Mouse (Mus musculus): ENCODE measurements at regions not wholly inside any gene's neighbourhood (a gene's known extent, or its start where the extent isn't known, plus 50 kb on each side); places are given as distances from the start of the nearest gene placed in this dataset.
"Not testable (repeated sequence)": the region's sequence is repeated elsewhere in the genome, so short reads cannot be mapped to it uniquely, and the experiment has no call there.

DNA sequence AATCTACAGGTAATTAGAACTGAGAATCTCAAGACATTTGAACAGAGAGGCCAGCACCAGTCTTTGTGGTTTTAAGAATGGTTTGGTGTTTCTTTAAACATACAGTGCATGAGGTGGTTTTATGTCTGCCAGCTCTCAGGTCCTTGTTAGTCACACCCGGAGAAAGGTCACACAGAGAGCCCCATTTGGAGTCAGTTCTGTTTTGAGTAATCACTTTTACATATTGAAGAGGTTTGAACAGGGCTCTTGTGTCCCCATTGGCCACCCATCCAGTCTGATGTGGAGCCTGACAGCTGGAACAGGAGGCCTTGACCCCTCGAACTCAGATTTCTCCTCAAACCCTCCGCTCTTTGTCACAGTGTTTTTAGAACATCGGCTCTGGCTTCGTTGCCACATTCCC, 231.4 kb downstream of the Pten start:
- H3K4me3 ChIP-seq (ENCODE audit: insufficient read depth, low read length) = no peak overlapping the region
- no peaks in the 10 kb centered on the region for H3K4me1 ChIP-seq (ENCODE audit: control insufficient read depth, insufficient read depth, low read length)
- TF ChIP-seq POLR2A (IDR thresholded peaks at IDR 0.05; ENCODE audit: low read depth, low read length) = no peak
- no peak for TF ChIP-seq CTCF (IDR thresholded peaks at IDR 0.05; ENCODE audit: borderline replicate concordance, insufficient read depth, low read length)
- peak overlapping the region; percentile 48; the same call in 1 of the 2 replicates for H3K27ac ChIP-seq (ENCODE audit: insufficient read depth, low read length)

- H3K27ac ChIP-seq (ENCODE audit: insufficient read depth, low read length) = no peak overlapping the region
- H3K4me3 ChIP-seq (ENCODE audit: insufficient read depth, low read length) = no peak overlapping the region
- TF ChIP-seq POLR2A (IDR thresholded peaks at IDR 0.05; ENCODE audit: low read depth, low read length) = no peak
- TF ChIP-seq CTCF (IDR thresholded peaks at IDR 0.05; ENCODE audit: borderline replicate concordance, insufficient read depth, low read length) = no peak
These were observed 232.0 kb downstream of the Pten start for GRCm38 (mm10) chr19:32989346-32989745.

DNA sequence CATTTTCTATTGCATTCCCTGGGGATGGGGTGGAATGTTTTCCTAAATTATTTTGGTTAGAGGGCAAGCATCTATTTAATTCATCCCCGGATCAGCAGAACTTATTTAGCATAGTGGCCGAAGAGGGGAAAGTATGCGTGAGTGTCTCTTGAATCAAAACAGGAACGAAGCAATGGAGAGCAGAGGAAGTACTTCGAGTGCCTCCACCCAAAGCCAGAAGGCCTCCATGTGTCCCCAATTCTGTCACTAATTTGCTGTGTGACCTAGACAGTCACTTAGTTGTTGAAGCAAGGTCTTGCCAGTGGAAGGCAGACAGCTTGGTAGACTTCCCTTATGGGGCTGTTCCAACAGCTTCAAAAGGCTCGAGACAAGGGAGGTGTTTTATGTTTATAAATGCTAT, 233.3 kb downstream of the Pten start:
- Histone ChIP-seq H3K4me3 (ENCODE audit: insufficient read depth, low read length) (no peak overlapping the region), H3K27ac (ENCODE audit: insufficient read depth, low read length) (no peak overlapping the region), H3K4me1 (ENCODE audit: control insufficient read depth, insufficient read depth, low read length) (no peaks in the 10 kb centered on the region)
- TF ChIP-seq POLR2A (IDR thresholded peaks at IDR 0.05; ENCODE audit: low read depth, low read length) = no peak

More at GRCm38 (mm10) chr19:32989346-32989745, 232.0 kb downstream of the Pten start:
- no peaks in the 10 kb centered on the region for H3K4me1 ChIP-seq (ENCODE audit: control insufficient read depth, insufficient read depth, low read length)

GRCm38 (mm10) chr19:32998576-32999170, 241.4 kb downstream of the Pten start:
- Histone ChIP-seq H3K4me3 (ENCODE audit: insufficient read depth, low read length) (no peak overlapping the region), H3K4me1 (ENCODE audit: control insufficient read depth, insufficient read depth, low read length) (no peaks in the 10 kb centered on the region), H3K27ac (ENCODE audit: insufficient read depth, low read length) (no peak overlapping the region)
- no peak for TF ChIP-seq POLR2A (IDR thresholded peaks at IDR 0.05; ENCODE audit: low read depth, low read length)
- no peak for TF ChIP-seq CTCF (IDR thresholded peaks at IDR 0.05; ENCODE audit: borderline replicate concordance, insufficient read depth, low read length)

DNA sequence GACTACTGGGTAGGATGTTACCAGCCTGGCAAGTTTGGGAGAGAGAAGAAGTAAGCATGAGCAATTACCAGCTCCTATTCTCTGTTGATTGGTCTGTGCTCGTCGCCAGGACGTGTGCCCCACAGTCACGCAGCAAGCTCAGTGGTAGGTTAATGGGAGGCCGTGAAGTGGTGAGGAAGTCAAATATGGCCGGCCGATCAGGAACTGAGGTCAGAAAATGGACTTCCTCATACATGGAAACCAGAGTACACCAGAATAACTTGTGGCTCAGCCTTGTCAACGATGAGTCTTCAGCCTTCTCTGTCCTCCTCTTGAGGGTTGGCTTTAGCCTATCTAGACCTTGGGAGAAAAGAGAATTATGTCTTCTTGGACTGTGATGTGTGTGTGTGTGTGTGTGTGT, 250.3 kb downstream of the Pten start:
- no peak overlapping the region for H3K4me3 ChIP-seq (ENCODE audit: insufficient read depth, low read length)
- H3K4me1 ChIP-seq (ENCODE audit: control insufficient read depth, insufficient read depth, low read length) = peaks cover 9% of the 10 kb centered on the region; the same call in 1 of the 2 replicates
- TF ChIP-seq POLR2A (IDR thresholded peaks at IDR 0.05; ENCODE audit: low read depth, low read length) = no peak
- TF ChIP-seq CTCF (IDR thresholded peaks at IDR 0.05; ENCODE audit: borderline replicate concordance, insufficient read depth, low read length) = no peak
- H3K27ac ChIP-seq (ENCODE audit: insufficient read depth, low read length) = no peak overlapping the region

- H3K4me1 ChIP-seq (ENCODE audit: control insufficient read depth, insufficient read depth, low read length) = peaks cover 9% of the 10 kb centered on the region; the same call in 1 of the 2 replicates
- H3K4me3 ChIP-seq (ENCODE audit: insufficient read depth, low read length) = no peak overlapping the region
- H3K27ac ChIP-seq (ENCODE audit: insufficient read depth, low read length) = no peak overlapping the region
- TF ChIP-seq POLR2A (IDR thresholded peaks at IDR 0.05; ENCODE audit: low read depth, low read length) (no peak), CTCF (IDR thresholded peaks at IDR 0.05; ENCODE audit: borderline replicate concordance, insufficient read depth, low read length) (no peak)
These were observed 250.8 kb downstream of the Pten start for GRCm38 (mm10) chr19:33008076-33008475.

- H3K27ac ChIP-seq (ENCODE audit: insufficient read depth, low read length) = no peak overlapping the region
- TF ChIP-seq CTCF (IDR thresholded peaks at IDR 0.05; ENCODE audit: borderline replicate concordance, insufficient read depth, low read length) (no peak), POLR2A (IDR thresholded peaks at IDR 0.05; ENCODE audit: low read depth, low read length) (no peak)
- H3K4me1 ChIP-seq (ENCODE audit: control insufficient read depth, insufficient read depth, low read length) = peaks cover 9% of the 10 kb centered on the region; the same call in 1 of the 2 replicates
- no peak overlapping the region for H3K4me3 ChIP-seq (ENCODE audit: insufficient read depth, low read length)
These were observed 251.5 kb downstream of the Pten start for GRCm38 (mm10) chr19:33008794-33009193.

DNA sequence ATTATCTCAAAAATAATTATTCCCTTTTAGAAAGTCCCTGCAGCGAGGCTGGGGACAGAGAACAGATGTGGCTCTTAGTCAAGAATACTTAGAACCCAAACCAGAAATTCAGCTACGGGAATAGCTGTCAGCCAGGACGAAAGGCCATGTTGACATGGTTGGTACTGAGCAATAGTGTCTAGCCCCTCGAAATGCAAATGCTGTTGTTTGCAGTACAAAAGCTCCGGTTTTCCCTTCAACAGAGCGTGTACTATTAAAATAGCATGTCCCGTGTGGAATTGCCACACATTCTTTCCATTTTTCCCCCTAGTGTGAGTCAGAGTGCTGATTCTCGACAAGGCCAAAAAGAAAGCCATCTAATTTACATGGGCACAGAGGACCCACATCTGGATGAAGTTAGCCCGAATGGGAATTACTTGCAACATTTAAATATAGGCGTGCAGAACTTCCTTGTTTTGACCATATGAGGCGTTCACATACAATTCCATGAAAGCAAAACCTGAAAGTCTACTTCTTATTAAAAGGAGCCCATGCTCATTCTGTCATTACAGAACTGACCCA, 253.7 kb downstream of the Pten start:
- no peak for TF ChIP-seq CTCF (IDR thresholded peaks at IDR 0.05; ENCODE audit: borderline replicate concordance, insufficient read depth, low read length)
- TF ChIP-seq POLR2A (IDR thresholded peaks at IDR 0.05; ENCODE audit: low read depth, low read length) = no peak
- Histone ChIP-seq H3K4me1 (ENCODE audit: control insufficient read depth, insufficient read depth, low read length) (peaks cover 9% of the 10 kb centered on the region; the same call in 1 of the 2 replicates), H3K27ac (ENCODE audit: insufficient read depth, low read length) (peak overlapping the region; percentile 72), H3K4me3 (ENCODE audit: insufficient read depth, low read length) (no peak overlapping the region)

DNA sequence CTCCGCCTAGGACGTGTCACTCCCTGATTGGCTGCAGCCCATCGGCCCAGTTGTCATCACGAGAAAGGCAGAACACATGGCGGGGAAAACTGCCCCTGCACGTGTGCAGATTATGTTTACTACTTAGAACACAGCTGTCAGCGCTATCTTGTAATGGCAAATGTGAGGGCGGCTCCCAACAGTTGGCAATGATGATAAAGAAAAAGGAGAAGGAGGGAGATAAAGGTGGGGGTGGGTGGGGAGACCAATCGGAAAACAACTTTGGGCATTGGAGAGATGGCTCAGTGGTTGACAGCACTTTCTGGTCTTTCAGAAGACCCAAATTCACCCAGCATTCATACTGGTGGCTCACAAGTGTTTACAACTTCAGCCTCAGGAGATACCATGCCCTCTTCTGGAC, 257.6 kb downstream of the Pten start:
- H3K4me1 ChIP-seq (ENCODE audit: control insufficient read depth, insufficient read depth, low read length); H3K4me3 ChIP-seq (ENCODE audit: insufficient read depth, low read length); H3K27ac ChIP-seq (ENCODE audit: insufficient read depth, low read length): not testable (repeated sequence)

DNA sequence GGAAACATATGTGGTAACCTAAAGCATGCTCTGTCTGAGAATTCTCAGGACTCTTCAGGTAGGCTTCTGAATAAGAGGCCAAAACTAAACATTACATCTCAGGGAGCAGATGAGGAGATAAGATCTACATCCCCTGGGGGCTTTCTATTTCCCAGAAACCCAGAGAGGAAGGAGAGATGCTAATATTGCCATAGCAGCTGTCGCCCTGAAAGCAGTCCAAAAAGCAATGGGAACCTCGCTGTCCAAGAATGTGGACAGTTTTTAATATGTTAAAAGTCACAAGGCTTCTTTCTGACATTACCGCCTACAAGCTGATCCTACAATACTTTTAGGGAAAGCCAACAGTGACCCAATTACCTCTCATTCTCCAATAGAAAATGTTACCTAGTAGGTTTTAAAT, 263.9 kb downstream of the Pten start:
- H3K27ac ChIP-seq (ENCODE audit: insufficient read depth, low read length) = no peak overlapping the region
- no peak overlapping the region for H3K4me3 ChIP-seq (ENCODE audit: insufficient read depth, low read length)
- H3K4me1 ChIP-seq (ENCODE audit: control insufficient read depth, insufficient read depth, low read length) = no peaks in the 10 kb centered on the region
- TF ChIP-seq CTCF (IDR thresholded peaks at IDR 0.05; ENCODE audit: borderline replicate concordance, insufficient read depth, low read length) (no peak), POLR2A (IDR thresholded peaks at IDR 0.05; ENCODE audit: low read depth, low read length) (no peak)
